Mouse (Mus musculus) myocyte (in vitro differentiated cells): Measurements from ENCODE around the gene Rarres2. TPM values are rescaled to one million over a fixed set of nuclear protein-coding genes. Genes with fewer than 3 reads are reported as not detected.

Source experiments
- H3K27me3 ChIP-seq: one replicate; pipeline ENCODE4 v1.6.1; 2011; ENCODE audit not compliant: control insufficient read depth, insufficient read depth, insufficient read length
- H3K36me3 ChIP-seq: one replicate; pipeline ENCODE4 v1.6.1; 2011; ENCODE audit not compliant: control insufficient read depth, insufficient read depth
- H3K4me2 ChIP-seq: one replicate; pipeline ENCODE4 v1.6.1; 2011; ENCODE audit warnings: low read depth, control low read depth
- H3K4me3 ChIP-seq: one replicate; pipeline ENCODE4 v1.5.1; 2011; ENCODE audit warnings: mild to moderate bottlenecking, control low read depth, moderate library complexity
- H3K79me2 ChIP-seq: one replicate; pipeline ENCODE4 v1.6.1; 2011; ENCODE audit not compliant: control insufficient read depth, insufficient read depth
- H3ac ChIP-seq: one replicate; pipeline ENCODE4 v1.6.1; 2011; ENCODE audit not compliant: control insufficient read depth, insufficient read length
- CEBPB ChIP-seq: IDR thresholded peaks from 2 replicates; pipeline ENCODE4 v1.6.1; 2011; ENCODE audit warnings: mild to moderate bottlenecking, moderate library complexity; ENCODE audit not compliant: poor library complexity, insufficient read depth, severe bottlenecking
- E2F4 ChIP-seq: IDR thresholded peaks from one replicate; pipeline ENCODE4 v1.6.1; 2011; ENCODE audit warnings: mild to moderate bottlenecking, control low read depth, moderate library complexity; ENCODE audit not compliant: insufficient read depth
- MAX ChIP-seq: IDR thresholded peaks from one replicate; pipeline ENCODE4 v1.6.1; 2011; ENCODE audit warnings: low read depth, mild to moderate bottlenecking, control low read depth
- MYOD1 ChIP-seq, 3 experiments: IDR thresholded peaks; one replicate each; pipeline ENCODE4 v1.6.1; 2011; ENCODE audit warnings: control low read depth in 2 of 3, low read depth in 2 of 3, mild to moderate bottlenecking in 2 of 3, moderate library complexity in 1 of 3; ENCODE audit not compliant: insufficient read length in 2 of 3, control insufficient read depth in 1 of 3
- MYOG ChIP-seq, 3 experiments: IDR thresholded peaks; one replicate each; pipeline ENCODE4 v1.6.1; 2011; ENCODE audit warnings: control low read depth in 2 of 3, low read depth in 2 of 3, mild to moderate bottlenecking in 2 of 3; ENCODE audit not compliant: insufficient read length in 2 of 3, control insufficient read depth in 1 of 3, insufficient read depth in 1 of 3
- POLR2A ChIP-seq: IDR thresholded peaks from one replicate; pipeline ENCODE4 v1.6.1; 2011; ENCODE audit warnings: low read depth, mild to moderate bottlenecking, control low read depth, moderate library complexity; ENCODE audit not compliant: insufficient read length
- POLR2AphosphoS2 ChIP-seq: IDR thresholded peaks from one replicate; pipeline ENCODE4 v1.6.1; 2011; ENCODE audit warnings: low read depth, control low read depth; ENCODE audit not compliant: insufficient read length
- REST ChIP-seq: IDR thresholded peaks from one replicate; pipeline ENCODE4 v1.6.1; 2011; ENCODE audit warnings: mild to moderate bottlenecking, control low read depth, moderate library complexity; ENCODE audit not compliant: insufficient read depth, insufficient read length
- SRF ChIP-seq: IDR thresholded peaks from one replicate; pipeline ENCODE4 v1.6.1; 2011; ENCODE audit warnings: low read depth; ENCODE audit not compliant: control insufficient read depth, insufficient read length
- TCF12 ChIP-seq: IDR thresholded peaks from one replicate; pipeline ENCODE4 v1.6.1; 2011; ENCODE audit warnings: mild to moderate bottlenecking, control low read depth; ENCODE audit not compliant: poor library complexity, insufficient read depth, severe bottlenecking
- TCF3 ChIP-seq: IDR thresholded peaks from one replicate; pipeline ENCODE4 v1.6.1; 2011; ENCODE audit warnings: low read depth, control low read depth; ENCODE audit not compliant: insufficient read length
- USF1 ChIP-seq: IDR thresholded peaks from one replicate; pipeline ENCODE4 v1.6.1; 2011; ENCODE audit warnings: low read depth, mild to moderate bottlenecking, control low read depth, moderate library complexity
- polyA plus RNA-seq: library from polyadenylated mRNA; unstranded; fragments of >200 nt; fragmentation: generic; extraction: Trizol; gene quantifications from one replicate; pipeline ENCODE4 v1.2.1, GENCODE M21; 2012; ENCODE audit warnings: missing spikeins

Gene Rarres2
- polyA plus RNA-seq, 1 experiment: 0.17 TPM

GRCm38 (mm10) chr6:48554280-48555103, 18.1 kb downstream of the Rarres2 start, which contains the start of gene Lrrc61:
Lrrc61 (plus strand) TSS chr6:48554796.
- TF ChIP-seq POLR2AphosphoS2 (no peak), E2F4 (no peak), CEBPB (0 out of 2 replicates have a peak, but pooled peaks have one; percentile 27), MAX (no peak), POLR2A (peak; percentile 31), REST (no peak), SRF (no peak), MYOD1 (IDR thresholded peaks at IDR 0.05; ENCODE audit: control insufficient read depth in 1 of 3, insufficient read length in 2 of 3, low read depth in 2 of 3) (no peak), USF1 (no peak), TCF3 (no peak), TCF12 (no peak), MYOG (IDR thresholded peaks at IDR 0.05; ENCODE audit: control insufficient read depth in 1 of 3, insufficient read depth in 1 of 3, insufficient read length in 2 of 3, low read depth in 2 of 3) (no peak)
- peak within 1 kb of the TSS; percentile 45 for H3ac ChIP-seq
- no peaks in the 10 kb centered on the region for H3K27me3 ChIP-seq
- H3K36me3 ChIP-seq: no peaks in the 10 kb centered on the region
- H3K4me2 ChIP-seq: peak within 1 kb of the TSS; percentile 84
- H3K79me2 ChIP-seq: no peaks in the 10 kb centered on the region
- H3K4me3 ChIP-seq: peak within 1 kb of the TSS; percentile 35

GRCm38 (mm10) chr6:48553819-48554218, 18.8 kb downstream of the Rarres2 start:
- Histone ChIP-seq H3ac (no peak overlapping the region), H3K79me2 (no peaks in the 10 kb centered on the region), H3K36me3 (no peaks in the 10 kb centered on the region), H3K27me3 (no peaks in the 10 kb centered on the region), H3K4me3 (peak overlapping the region; percentile 35), H3K4me2 (peak overlapping the region; percentile 84)
- no peak for TF ChIP-seq MYOD1 (IDR thresholded peaks at IDR 0.05; ENCODE audit: control insufficient read depth in 1 of 3, insufficient read length in 2 of 3, low read depth in 2 of 3)
- TF ChIP-seq MAX: no peak
- no peak for TF ChIP-seq TCF12
- no peak for TF ChIP-seq E2F4
- TF ChIP-seq POLR2AphosphoS2: no peak
- no peak for TF ChIP-seq MYOG (IDR thresholded peaks at IDR 0.05; ENCODE audit: control insufficient read depth in 1 of 3, insufficient read depth in 1 of 3, insufficient read length in 2 of 3, low read depth in 2 of 3)
- TF ChIP-seq REST: no peak
- no peak for TF ChIP-seq TCF3

GRCm38 (mm10) chr6:48552918-48553317, 19.7 kb downstream of the Rarres2 start:
- no peaks in the 10 kb centered on the region for H3K36me3 ChIP-seq
- no peak for TF ChIP-seq E2F4
- peak; percentile 92 for TF ChIP-seq REST
- no peaks in the 10 kb centered on the region for H3K27me3 ChIP-seq
- no peak overlapping the region for H3K4me3 ChIP-seq
- no peak overlapping the region for H3ac ChIP-seq
- no peak overlapping the region for H3K4me2 ChIP-seq
- no peaks in the 10 kb centered on the region for H3K79me2 ChIP-seq

GRCm38 (mm10) chr6:48548314-48548713, 24.3 kb downstream of the Rarres2 start:
- Histone ChIP-seq H3K36me3 (no peaks in the 10 kb centered on the region), H3K4me2 (no peak overlapping the region), H3K79me2 (no peaks in the 10 kb centered on the region), H3K4me3 (no peak overlapping the region), H3ac (no peak overlapping the region), H3K27me3 (no peaks in the 10 kb centered on the region)
- TF ChIP-seq SRF (no peak), TCF12 (no peak), MAX (no peak), CEBPB (no peak), POLR2AphosphoS2 (no peak), MYOG (IDR thresholded peaks at IDR 0.05; ENCODE audit: control insufficient read depth in 1 of 3, insufficient read depth in 1 of 3, insufficient read length in 2 of 3, low read depth in 2 of 3) (no peak), MYOD1 (IDR thresholded peaks at IDR 0.05; ENCODE audit: control insufficient read depth in 1 of 3, insufficient read length in 2 of 3, low read depth in 2 of 3) (no peak)

- no peaks in the 10 kb centered on the region for H3K27me3 ChIP-seq
- H3ac ChIP-seq: no peak overlapping the region
- TF ChIP-seq MAX: no peak
- TF ChIP-seq MYOG (IDR thresholded peaks at IDR 0.05; ENCODE audit: control insufficient read depth in 1 of 3, insufficient read depth in 1 of 3, insufficient read length in 2 of 3, low read depth in 2 of 3): no peak
- no peak for TF ChIP-seq TCF3
- no peak for TF ChIP-seq SRF
- no peak for TF ChIP-seq POLR2AphosphoS2
- TF ChIP-seq E2F4: no peak
- no peak for TF ChIP-seq CEBPB
- no peak for TF ChIP-seq TCF12
- no peak for TF ChIP-seq MYOD1 (IDR thresholded peaks at IDR 0.05; ENCODE audit: control insufficient read depth in 1 of 3, insufficient read length in 2 of 3, low read depth in 2 of 3)
- TF ChIP-seq POLR2A: no peak
- TF ChIP-seq USF1: no peak
- TF ChIP-seq REST: no peak
- no peak overlapping the region for H3K4me3 ChIP-seq
- peak overlapping the region; percentile 32 for H3K4me2 ChIP-seq
- no peaks in the 10 kb centered on the region for H3K79me2 ChIP-seq
- no peaks in the 10 kb centered on the region for H3K36me3 ChIP-seq
These were observed 25.7 kb downstream of the Rarres2 start for GRCm38 (mm10) chr6:48546858-48547257.
